Mouse (Mus musculus) neural tube, embryonic 11.5 days (tissue): ENCODE measurements at regions not wholly inside any gene's neighbourhood (a gene's known extent, or its start where the extent isn't known, plus 50 kb on each side); places are given as distances from the start of the nearest gene placed in this dataset.
"Not testable (repeated sequence)": the region's sequence is repeated elsewhere in the genome, so short reads cannot be mapped to it uniquely, and the experiment has no call there.

Experiments used
- ATAC-seq: fragments of 200-750 bp; cut with Nextera tagmentation; 2 replicates; pipeline ENCODE4 v1.8.0; 2017; ENCODE audit warnings: moderate number of reproducible peaks, mild to moderate bottlenecking, moderate TSS enrichment, moderate library complexity; ENCODE audit not compliant: insufficient read depth, low FRiP score, low TSS enrichment
- DNase-seq: peaks from one replicate; pipeline ENCODE4 v3.0.0-alpha.2; 2015; ENCODE audit warnings: low spot score
- H3K27ac ChIP-seq: fragments of 300-500 bp; sonication (generic); 2 replicates; pipeline ENCODE4 v1.5.1; 2014; ENCODE audit warnings: low read depth, mild to moderate bottlenecking, low read length
- H3K27me3 ChIP-seq: fragments of 300-500 bp; sonication (generic); 2 replicates; pipeline ENCODE4 v1.6.1; 2014; ENCODE audit warnings: mild to moderate bottlenecking, low read length, mixed read lengths; ENCODE audit not compliant: control insufficient read depth, insufficient read depth
- H3K36me3 ChIP-seq: fragments of 300-500 bp; sonication (generic); 2 replicates; pipeline ENCODE4 v1.6.1; 2014; ENCODE audit warnings: mild to moderate bottlenecking, low read length, moderate library complexity, mixed read lengths; ENCODE audit not compliant: control insufficient read depth, insufficient read depth
- H3K4me1 ChIP-seq: fragments of 300-500 bp; sonication (generic); 2 replicates; pipeline ENCODE4 v1.6.1; 2014; ENCODE audit warnings: low read length, mixed read lengths; ENCODE audit not compliant: control insufficient read depth, insufficient read depth
- H3K4me2 ChIP-seq: fragments of 300-500 bp; sonication (generic); 2 replicates; pipeline ENCODE4 v1.6.1; 2014; ENCODE audit warnings: low read depth, mild to moderate bottlenecking, moderate library complexity
- H3K4me3 ChIP-seq: fragments of 300-500 bp; sonication (generic); 2 replicates; pipeline ENCODE4 v1.5.1; 2014; ENCODE audit warnings: low read depth, low read length
- H3K9ac ChIP-seq: fragments of 300-500 bp; sonication (generic); 2 replicates; pipeline ENCODE4 v1.6.1; 2014; ENCODE audit warnings: mild to moderate bottlenecking, low read length
- H3K9me3 ChIP-seq: fragments of 300-500 bp; sonication (generic); 2 replicates; pipeline ENCODE4 v1.6.1; 2016; ENCODE audit warnings: low read length; ENCODE audit not compliant: control insufficient read depth
- WGBS: fragments of 180-500 bp; shearing (Covaris S2); extraction: QIAGEN DNeasy Blood & Tissue Kit; methylation state at CpG from one replicate; pipeline ENCODE4 v1.1.7; 2014; 5-methylcytosine and 5-hydroxymethylcytosine counted together

DNA sequence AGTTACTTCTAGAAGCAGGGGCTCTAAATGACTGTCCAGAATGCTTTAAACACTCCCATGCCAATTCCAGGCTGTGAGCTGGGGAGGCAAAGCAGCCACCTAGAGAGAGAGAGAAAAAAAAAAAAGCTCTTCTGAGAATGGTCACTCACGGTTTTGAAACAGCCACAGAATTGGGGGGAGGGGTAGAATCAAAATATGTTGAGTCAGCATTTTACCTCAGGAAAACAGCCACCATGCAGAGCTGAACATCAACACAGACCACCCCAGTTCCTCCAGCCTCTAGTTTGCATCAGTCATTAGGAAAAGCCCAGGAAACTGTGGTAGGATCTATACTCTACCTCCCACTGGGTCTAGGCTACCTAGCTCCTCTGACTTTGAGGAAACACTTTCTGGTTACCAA, 124.1 kb upstream of the Gm5150 start:
- WGBS = 65% methylated on average over 1 of the region's 1 CpGs
- H3K4me2 ChIP-seq = no peak overlapping the region

DNA sequence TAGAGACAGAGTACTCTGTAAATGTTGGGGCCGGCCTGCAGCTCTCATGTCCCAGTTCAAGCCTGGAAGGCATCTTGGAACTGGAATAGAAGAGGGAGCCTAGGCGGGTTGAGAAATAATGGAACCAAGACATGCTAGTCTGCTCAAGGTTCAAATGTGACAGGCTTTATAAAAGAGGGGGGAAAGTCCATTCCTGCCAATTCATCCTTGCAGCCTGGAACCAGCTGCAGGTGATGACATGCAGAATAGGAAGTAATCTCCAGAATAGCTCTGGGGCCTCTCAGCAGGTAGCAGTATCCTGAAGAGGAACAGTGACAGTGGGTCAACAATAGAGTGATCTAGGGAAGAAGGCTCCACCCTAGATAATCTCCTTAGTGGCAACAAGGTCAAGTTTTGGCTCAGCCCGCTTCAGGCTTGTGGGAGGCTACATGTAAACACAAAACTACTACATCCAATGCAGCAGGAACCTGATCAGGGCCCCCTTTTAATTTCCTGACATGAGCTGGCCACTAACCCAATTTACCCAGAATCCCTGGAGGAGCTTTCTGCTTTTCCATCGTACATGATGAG, 119.2 kb upstream of the Gm5150 start:
- not testable (repeated sequence) for DNase-seq, H3K4me3 ChIP-seq, ATAC-seq, H3K4me1 ChIP-seq, H3K9ac ChIP-seq, H3K27me3 ChIP-seq, H3K36me3 ChIP-seq, H3K4me2 ChIP-seq, H3K27ac ChIP-seq, H3K9me3 ChIP-seq
- WGBS = 84% methylated on average over 4 of the region's 4 CpGs

More for the DNA sequence above, 124.1 kb upstream of the Gm5150 start:
- no peaks in the 10 kb centered on the region for H3K9me3 ChIP-seq
- H3K27me3 ChIP-seq = no peaks in the 10 kb centered on the region
- H3K4me3 ChIP-seq = no peak overlapping the region
- no peaks in the 10 kb centered on the region for H3K4me1 ChIP-seq
- H3K27ac ChIP-seq = no peak overlapping the region
- H3K9ac ChIP-seq = no peak overlapping the region
- no peak for ATAC-seq
- H3K36me3 ChIP-seq = no peaks in the 10 kb centered on the region
- no peak for DNase-seq

DNA sequence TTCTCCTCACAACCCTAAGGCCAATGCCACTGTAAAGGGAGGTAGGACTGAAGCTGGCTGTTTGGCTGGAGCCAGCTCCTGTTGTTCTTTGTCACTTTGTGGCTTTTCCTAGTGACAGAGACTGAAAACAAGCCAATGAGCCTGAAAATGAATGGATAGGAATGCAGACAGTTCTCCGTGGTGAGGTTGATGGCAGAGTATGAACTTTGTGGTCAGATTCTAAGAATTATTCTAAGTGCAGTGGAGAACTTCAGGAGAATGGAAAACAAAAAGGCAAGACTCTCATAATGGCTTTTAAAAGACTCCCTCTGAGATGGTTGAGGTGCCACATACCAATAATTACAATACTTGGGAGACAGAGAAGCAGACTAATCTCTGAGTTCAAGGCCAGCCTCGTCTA, 109.7 kb upstream of the Gm5150 start:
- H3K36me3 ChIP-seq = no peaks in the 10 kb centered on the region
- H3K4me1 ChIP-seq = no peaks in the 10 kb centered on the region
- DNase-seq = no peak
- H3K9me3 ChIP-seq = no peaks in the 10 kb centered on the region
- 84% methylated on average over 2 of the region's 2 CpGs for WGBS
- no peak overlapping the region for H3K27ac ChIP-seq
- H3K9ac ChIP-seq = no peak overlapping the region
- H3K27me3 ChIP-seq = no peaks in the 10 kb centered on the region
- H3K4me2 ChIP-seq = no peak overlapping the region
- ATAC-seq = no peak
- H3K4me3 ChIP-seq = no peak overlapping the region

DNA sequence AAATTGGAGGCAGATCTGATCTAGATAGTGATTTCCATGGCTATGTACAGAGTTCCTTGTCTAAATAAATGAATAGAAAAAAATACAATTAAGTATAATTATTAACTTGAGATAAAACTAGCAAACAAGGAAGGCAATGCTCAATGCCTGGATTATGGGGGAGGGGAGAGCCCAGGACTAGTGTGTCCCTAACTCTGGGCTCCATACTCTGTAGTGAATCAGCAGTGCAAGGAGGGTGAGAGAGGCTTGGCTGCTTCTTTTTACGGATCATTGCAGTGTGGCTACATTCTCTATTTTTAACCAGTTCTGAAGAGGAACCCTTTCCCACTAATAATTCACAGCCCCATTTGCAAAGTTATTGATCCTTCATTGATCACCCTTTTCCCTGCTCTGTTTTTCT, 101.3 kb upstream of the Gm5150 start:
- ATAC-seq (no peak), DNase-seq (no peak)
- Histone ChIP-seq H3K4me1 (no peaks in the 10 kb centered on the region), H3K9ac (no peak overlapping the region), H3K4me2 (no peak overlapping the region), H3K36me3 (no peaks in the 10 kb centered on the region), H3K27me3 (no peaks in the 10 kb centered on the region), H3K4me3 (no peak overlapping the region), H3K9me3 (no peaks in the 10 kb centered on the region), H3K27ac (no peak overlapping the region)
- WGBS = 83% methylated on average over 1 of the region's 1 CpGs

DNA sequence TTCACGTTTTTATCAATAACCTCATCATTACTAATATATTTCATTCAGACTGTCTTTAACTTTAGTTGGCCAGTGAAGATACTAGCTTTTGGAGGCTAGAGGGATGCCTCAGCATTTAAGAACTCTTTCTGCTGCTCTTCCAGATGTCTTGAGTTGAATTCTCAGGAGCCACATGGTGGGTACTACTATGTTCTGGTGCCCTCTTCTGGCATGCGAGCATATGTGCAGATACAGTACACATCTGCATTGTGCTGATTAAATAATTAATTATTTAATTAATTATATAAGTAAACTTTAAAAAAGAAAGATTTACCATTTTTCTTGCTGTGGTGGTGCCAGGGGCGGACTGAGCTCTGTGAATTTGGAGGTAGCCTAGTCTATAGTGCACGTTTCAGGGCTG, 98.8 kb upstream of the Gm5150 start:
- Histone ChIP-seq H3K9ac (no peak overlapping the region), H3K4me2 (no peak overlapping the region), H3K27me3 (no peaks in the 10 kb centered on the region), H3K36me3 (no peaks in the 10 kb centered on the region), H3K27ac (no peak overlapping the region), H3K4me1 (no peaks in the 10 kb centered on the region), H3K9me3 (no peaks in the 10 kb centered on the region), H3K4me3 (no peak overlapping the region)
- 80% methylated on average over 4 of the region's 4 CpGs for WGBS
- DNase-seq (no peak), ATAC-seq (no peak)

DNA sequence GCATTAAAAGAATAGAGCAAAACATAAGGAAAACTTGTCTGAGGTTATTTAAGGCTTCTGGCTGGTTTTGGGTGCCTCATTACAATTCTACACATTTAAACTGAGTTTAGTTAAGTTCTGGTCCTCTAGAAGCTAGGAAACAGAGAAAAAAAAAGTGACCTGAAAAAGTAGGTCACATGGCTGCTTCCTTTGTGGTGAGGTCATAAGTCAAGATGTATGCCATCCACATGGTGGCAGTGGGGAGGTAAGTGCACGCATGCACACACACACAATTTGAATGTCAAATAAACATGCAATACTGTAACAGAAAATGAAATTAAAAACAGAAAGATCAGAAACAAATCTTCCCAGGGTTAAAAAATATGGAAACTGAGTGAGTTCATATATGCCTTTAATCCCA, 96.9 kb upstream of the Gm5150 start:
- Histone ChIP-seq H3K4me2 (no peak overlapping the region), H3K9ac (no peak overlapping the region), H3K9me3 (no peaks in the 10 kb centered on the region), H3K27me3 (no peaks in the 10 kb centered on the region), H3K4me3 (no peak overlapping the region), H3K27ac (no peak overlapping the region), H3K36me3 (no peaks in the 10 kb centered on the region), H3K4me1 (no peaks in the 10 kb centered on the region)
- 84% methylated on average over 1 of the region's 1 CpGs for WGBS
- DNase-seq = no peak
- ATAC-seq = no peak

DNA sequence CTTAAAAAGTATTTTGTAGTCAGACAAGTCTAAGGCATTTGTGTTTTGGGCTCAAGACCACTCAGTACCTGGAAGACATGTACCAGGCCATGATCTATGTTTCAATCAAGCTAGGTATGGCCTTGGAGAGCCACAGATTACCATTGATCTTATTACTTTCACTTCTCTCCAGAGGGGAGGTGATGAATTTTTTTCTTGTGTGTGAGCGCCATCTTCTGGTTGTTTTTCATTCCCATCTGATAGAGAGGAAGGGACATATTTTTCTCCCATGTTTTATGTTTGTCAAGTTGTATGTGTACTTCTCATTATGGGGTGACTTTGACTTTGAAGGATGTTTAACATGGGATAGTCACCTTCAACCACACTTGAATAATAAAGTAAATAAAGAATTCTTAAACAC, 80.3 kb upstream of the Gm5150 start:
- no peaks in the 10 kb centered on the region for H3K27me3 ChIP-seq
- no peak overlapping the region for H3K4me3 ChIP-seq
- no peaks in the 10 kb centered on the region for H3K4me1 ChIP-seq
- 15% methylated on average over 1 of the region's 1 CpGs for WGBS
- no peak overlapping the region for H3K27ac ChIP-seq
- no peaks in the 10 kb centered on the region for H3K9me3 ChIP-seq
- ATAC-seq (peak; percentile 27; the same call in 1 of the 2 replicates), DNase-seq (no peak)
- H3K36me3 ChIP-seq = no peaks in the 10 kb centered on the region
- H3K4me2 ChIP-seq = no peak overlapping the region
- no peak overlapping the region for H3K9ac ChIP-seq

DNA sequence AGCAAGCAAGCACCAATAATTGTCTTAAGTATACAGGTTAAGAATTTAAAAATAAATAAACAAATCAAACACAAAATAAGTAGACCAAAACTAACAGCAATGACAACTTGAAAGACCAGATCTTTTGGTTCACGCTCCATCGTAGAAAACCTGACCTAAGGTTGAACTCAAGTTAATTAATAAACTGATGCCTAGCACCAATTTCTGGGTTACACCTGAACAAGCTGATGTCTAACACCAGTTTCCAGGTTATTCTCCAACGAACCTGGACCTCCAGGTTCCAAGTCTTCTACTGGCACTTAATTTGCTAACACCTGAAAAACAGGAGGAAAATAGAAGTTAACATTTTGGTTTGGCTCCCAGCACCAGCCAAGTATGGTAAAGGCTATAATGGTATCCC, 79.1 kb upstream of the Gm5150 start:
- DNase-seq = no peak
- Histone ChIP-seq H3K36me3 (no peaks in the 10 kb centered on the region), H3K4me3 (no peak overlapping the region), H3K27me3 (no peaks in the 10 kb centered on the region), H3K4me2 (no peak overlapping the region), H3K9me3 (no peaks in the 10 kb centered on the region), H3K9ac (no peak overlapping the region), H3K27ac (no peak overlapping the region), H3K4me1 (no peaks in the 10 kb centered on the region)
- 85% methylated on average over 3 of the region's 3 CpGs for WGBS
- no peak for ATAC-seq

DNA sequence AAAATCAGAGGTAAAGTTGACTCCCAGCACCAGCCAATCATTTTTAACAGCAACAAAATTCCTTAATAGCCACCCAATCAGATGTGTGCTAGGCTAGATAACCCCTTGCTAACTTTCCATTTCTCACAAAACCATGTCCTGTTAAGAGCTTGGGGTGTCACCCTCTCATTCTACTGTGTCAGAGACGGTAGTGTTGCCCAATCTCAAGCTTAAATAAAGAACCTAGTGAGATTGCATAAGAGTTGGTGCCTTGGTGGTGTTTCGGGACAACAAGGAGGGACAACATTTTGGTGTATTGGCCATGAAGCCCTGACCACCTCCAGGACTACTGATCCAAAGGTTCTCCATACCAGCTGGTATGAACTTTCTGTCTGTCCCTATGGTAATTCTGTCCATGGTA, 72.9 kb upstream of the Gm5150 start:
- H3K4me3 ChIP-seq = no peak overlapping the region
- H3K9me3 ChIP-seq = no peaks in the 10 kb centered on the region
- no peak overlapping the region for H3K27ac ChIP-seq
- H3K4me2 ChIP-seq = no peak overlapping the region
- no peaks in the 10 kb centered on the region for H3K4me1 ChIP-seq
- no peak overlapping the region for H3K9ac ChIP-seq
- 88% methylated on average over 2 of the region's 2 CpGs for WGBS
- no peak for ATAC-seq
- H3K27me3 ChIP-seq = no peaks in the 10 kb centered on the region
- H3K36me3 ChIP-seq = no peaks in the 10 kb centered on the region
- DNase-seq = no peak
